Mouse (Mus musculus) kidney, embryonic 14.5 days (tissue): ENCODE results near the gene Oprm1. TPM values are rescaled to one million over a fixed set of nuclear protein-coding genes. Genes with fewer than 3 reads are reported as not detected.
A peak's percentile ranks its signal among the peaks of the same experiment; 100 is the strongest.
"Not testable (repeated sequence)": the region's sequence is repeated elsewhere in the genome, so short reads cannot be mapped to it uniquely, and the experiment has no call there.

ENCODE experiments used
- ATAC-seq: fragments of 200-750 bp; cut with Nextera tagmentation; 2 replicates; pipeline ENCODE4 v1.8.0; 2017; ENCODE audit warnings: moderate number of reproducible peaks, mild to moderate bottlenecking, moderate TSS enrichment, moderate library complexity; ENCODE audit not compliant: low FRiP score, low TSS enrichment
- H3K27ac ChIP-seq: fragments of 300-500 bp; sonication (generic); 2 replicates; pipeline ENCODE4 v1.5.1; 2014; ENCODE audit warnings: low read depth, mild to moderate bottlenecking, low read length, moderate library complexity, mixed read lengths
- H3K27me3 ChIP-seq: fragments of 300-500 bp; sonication (generic); 2 replicates; pipeline ENCODE4 v1.6.1; 2014; ENCODE audit warnings: mild to moderate bottlenecking, low read length; ENCODE audit not compliant: control insufficient read depth, insufficient read depth
- H3K36me3 ChIP-seq: fragments of 300-500 bp; sonication (generic); 2 replicates; pipeline ENCODE4 v1.6.1; 2014; ENCODE audit warnings: low read length, mixed read lengths; ENCODE audit not compliant: control insufficient read depth, insufficient read depth
- H3K4me1 ChIP-seq: fragments of 300-500 bp; sonication (generic); 2 replicates; pipeline ENCODE4 v1.6.1; 2014; ENCODE audit warnings: low read length, mixed read lengths; ENCODE audit not compliant: control insufficient read depth, insufficient read depth
- H3K4me2 ChIP-seq: fragments of 300-500 bp; sonication (generic); replicated peaks from 2 replicates; pipeline ENCODE4 v1.6.1; 2014; ENCODE audit warnings: low read depth, mild to moderate bottlenecking, low read length
- H3K4me3 ChIP-seq: fragments of 300-500 bp; sonication (generic); 2 replicates; pipeline ENCODE4 v1.5.1; 2014; ENCODE audit warnings: mild to moderate bottlenecking, low read length
- H3K9ac ChIP-seq: fragments of 300-500 bp; sonication (generic); 2 replicates; pipeline ENCODE4 v1.6.1; 2014; ENCODE audit warnings: low read depth, mild to moderate bottlenecking, low read length, moderate library complexity
- H3K9me3 ChIP-seq: fragments of 300-500 bp; sonication (generic); 2 replicates; pipeline ENCODE4 v1.6.1; 2016; ENCODE audit warnings: low read length; ENCODE audit not compliant: control insufficient read depth
- WGBS: fragments of 180-500 bp; shearing (Covaris S2); extraction: QIAGEN DNeasy Blood & Tissue Kit; methylation state at CpG from one replicate; pipeline ENCODE4 v1.1.7; 2014; 5-methylcytosine and 5-hydroxymethylcytosine counted together
- polyA plus RNA-seq: library from polyadenylated mRNA; unstranded; fragments of >200 nt; fragmentation: Nextera tagmentation; extraction: Ambion mirVana; gene quantifications from 2 replicates; pipeline ENCODE4 v1.2.1, GENCODE M21; 2014

Oprm1 gene
- polyA plus RNA-seq, 1 experiment from 2014 or later = 0.14 TPM

DNA sequence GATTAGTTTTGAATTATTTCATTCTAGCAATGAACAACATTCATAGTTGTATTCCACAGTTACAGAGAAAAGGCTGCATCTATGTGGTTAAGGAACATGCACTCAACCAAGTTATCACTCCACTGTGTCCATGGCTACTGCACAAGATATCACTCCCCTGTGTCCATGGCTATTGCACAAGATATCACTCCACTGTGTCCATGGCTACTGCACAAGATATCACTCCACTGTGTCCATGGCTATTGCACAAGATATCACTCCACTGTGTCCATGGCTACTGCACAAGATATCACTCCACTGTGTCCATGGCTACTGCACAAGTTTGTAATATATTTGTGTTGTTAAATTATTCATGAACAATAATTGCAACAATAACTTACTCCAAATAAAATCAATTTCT, 245.6 kb downstream of the Oprm1 start:
- H3K9ac ChIP-seq, H3K4me3 ChIP-seq, H3K4me1 ChIP-seq, H3K27me3 ChIP-seq, H3K27ac ChIP-seq, ATAC-seq, H3K4me2 ChIP-seq, H3K36me3 ChIP-seq, H3K9me3 ChIP-seq: not testable (repeated sequence)

DNA sequence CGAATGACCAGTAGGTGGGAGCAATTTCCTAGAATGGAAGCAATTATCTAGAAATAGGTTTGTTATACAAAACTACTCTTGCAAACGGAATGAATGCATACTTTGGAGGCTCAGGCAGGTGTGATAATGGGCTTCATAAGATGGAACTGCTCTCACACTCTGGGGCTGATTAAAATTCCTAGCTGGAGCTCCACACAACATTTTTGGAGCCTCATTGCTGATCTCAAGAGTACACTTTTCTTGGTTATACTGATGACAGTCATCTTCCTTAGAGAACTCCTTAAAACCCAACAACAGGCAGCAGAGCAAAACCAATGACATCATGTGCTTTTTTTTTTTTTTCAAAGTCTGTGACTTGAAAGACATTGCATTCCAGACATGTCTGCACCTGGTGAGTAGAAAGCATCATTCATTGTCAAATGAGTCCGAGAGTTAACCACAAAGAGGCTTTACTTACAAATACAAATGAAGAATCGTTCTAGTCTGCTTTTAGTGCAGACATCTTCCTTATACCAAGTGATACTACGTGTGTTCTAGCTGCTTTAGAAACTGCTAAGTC, 246.8 kb downstream of the Oprm1 start:
- 64% methylated on average over 5 of the region's 5 CpGs for WGBS
- no peaks in the 10 kb centered on the region for H3K9me3 ChIP-seq

DNA sequence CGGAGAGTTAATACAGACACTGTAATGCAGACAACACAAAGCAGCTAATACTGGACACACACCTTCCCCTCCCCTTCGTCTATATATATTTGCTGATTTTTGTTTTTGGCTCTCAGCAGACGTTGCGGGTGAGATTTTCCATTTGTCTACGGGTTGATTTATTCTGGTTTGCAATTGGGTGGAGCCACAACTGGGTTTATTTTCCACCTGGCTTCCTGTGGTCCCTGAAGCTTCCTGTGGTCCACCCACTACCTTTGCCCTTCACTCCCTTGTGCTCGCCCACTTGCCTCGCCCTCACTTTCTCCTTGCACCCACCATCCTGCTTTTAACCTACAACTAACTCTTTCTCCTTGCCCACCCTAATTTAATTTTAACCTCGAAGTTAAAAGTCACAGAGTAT, 252.2 kb downstream of the Oprm1 start:
- no peak for ATAC-seq

More for the DNA sequence above, 246.8 kb downstream of the Oprm1 start:
- no peak for ATAC-seq
- H3K9ac ChIP-seq = no peak overlapping the region
- no peaks in the 10 kb centered on the region for H3K4me1 ChIP-seq
- no peak overlapping the region for H3K27ac ChIP-seq
- H3K4me2 ChIP-seq = no peak overlapping the region
- H3K36me3 ChIP-seq = no peaks in the 10 kb centered on the region
- H3K27me3 ChIP-seq = no peaks in the 10 kb centered on the region
- H3K4me3 ChIP-seq = no peak overlapping the region

GRCm38 (mm10) chr10:7015199-7015598, 256.9 kb downstream of the Oprm1 start:
- no peaks in the 10 kb centered on the region for H3K36me3 ChIP-seq
- no peak overlapping the region for H3K4me2 ChIP-seq
- H3K9me3 ChIP-seq = no peaks in the 10 kb centered on the region
- no peak overlapping the region for H3K4me3 ChIP-seq
- ATAC-seq = peak; percentile 75
- H3K27me3 ChIP-seq = no peaks in the 10 kb centered on the region
- 46% methylated on average over 1 of the region's 1 CpGs for whole genome bisulfite sequencing
- 0 out of 2 replicates have a peak overlapping the region, but pooled peaks have one; percentile 42 for H3K27ac ChIP-seq
- H3K4me1 ChIP-seq = no peaks in the 10 kb centered on the region
- H3K9ac ChIP-seq = no peak overlapping the region

More for the DNA sequence above, 252.2 kb downstream of the Oprm1 start:
- H3K27ac ChIP-seq = no peak overlapping the region
- no peak overlapping the region for H3K4me2 ChIP-seq
- no peak overlapping the region for H3K4me3 ChIP-seq
- no peaks in the 10 kb centered on the region for H3K36me3 ChIP-seq
- H3K9me3 ChIP-seq = no peaks in the 10 kb centered on the region
- no peaks in the 10 kb centered on the region for H3K4me1 ChIP-seq
- 84% methylated on average over 8 of the region's 8 CpGs for WGBS
- no peak overlapping the region for H3K9ac ChIP-seq
- no peaks in the 10 kb centered on the region for H3K27me3 ChIP-seq

DNA sequence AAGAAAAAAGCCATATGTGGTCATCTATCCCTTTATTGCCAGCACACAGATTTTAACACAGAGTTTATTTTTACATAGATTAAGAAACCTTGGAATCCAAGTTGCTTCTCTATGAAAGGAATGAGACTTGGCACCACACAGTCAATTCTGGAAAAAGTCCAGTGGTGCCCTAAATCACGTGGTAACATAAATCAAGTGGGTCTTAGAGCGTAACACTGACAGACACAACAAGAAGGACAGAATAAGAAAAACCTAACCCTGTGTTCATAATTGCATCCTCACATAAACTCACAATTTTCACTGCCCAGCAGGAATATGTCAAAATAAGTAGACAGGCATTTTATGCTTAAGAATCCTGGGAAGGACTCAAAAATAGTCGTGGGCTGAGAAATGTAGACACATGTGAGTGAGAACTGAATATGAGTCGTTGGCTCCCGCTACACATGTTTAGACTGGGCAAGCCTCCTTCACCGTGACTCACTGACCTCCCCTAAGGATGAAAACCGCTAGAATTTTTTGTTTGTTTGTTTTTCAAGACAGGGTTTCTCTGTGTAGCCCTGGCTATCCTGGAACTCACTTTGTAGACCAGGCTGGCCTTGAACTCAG, 261.6 kb downstream of the Oprm1 start:
- H3K4me1 ChIP-seq = no peaks in the 10 kb centered on the region
- no peak overlapping the region for H3K4me2 ChIP-seq
- WGBS = 53% methylated on average over 7 of the region's 7 CpGs
- ATAC-seq = no peak
- H3K36me3 ChIP-seq = no peaks in the 10 kb centered on the region
- H3K27me3 ChIP-seq = no peaks in the 10 kb centered on the region
- no peak overlapping the region for H3K4me3 ChIP-seq
- no peak overlapping the region for H3K9ac ChIP-seq
- H3K9me3 ChIP-seq = no peaks in the 10 kb centered on the region
- no peak overlapping the region for H3K27ac ChIP-seq

DNA sequence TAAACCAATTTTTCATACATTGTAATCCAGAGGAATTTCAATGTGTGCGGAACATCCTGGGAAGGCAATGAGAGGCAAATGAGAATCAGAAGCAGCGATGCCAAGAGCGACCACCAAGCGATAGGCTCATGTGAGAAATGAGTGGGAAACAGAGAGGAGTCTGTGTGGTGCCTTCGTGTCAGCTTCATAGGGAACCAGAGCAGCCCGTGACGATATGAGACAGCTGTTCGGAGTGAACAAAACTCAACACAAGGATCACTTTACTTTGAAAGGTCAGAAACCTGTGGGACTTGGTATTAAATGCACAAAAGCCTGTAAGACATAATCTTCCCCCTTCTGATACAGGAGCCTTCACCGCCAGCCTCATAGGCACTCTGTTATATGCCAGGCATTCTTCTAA, 262.2 kb downstream of the Oprm1 start:
- no peaks in the 10 kb centered on the region for H3K4me1 ChIP-seq
- no peak overlapping the region for H3K27ac ChIP-seq
- no peak overlapping the region for H3K9ac ChIP-seq
- no peak overlapping the region for H3K4me2 ChIP-seq
- no peaks in the 10 kb centered on the region for H3K27me3 ChIP-seq
- no peak overlapping the region for H3K4me3 ChIP-seq
- no peaks in the 10 kb centered on the region for H3K36me3 ChIP-seq
- no peaks in the 10 kb centered on the region for H3K9me3 ChIP-seq
- WGBS = 70% methylated on average over 9 of the region's 9 CpGs
- ATAC-seq = no peak

DNA sequence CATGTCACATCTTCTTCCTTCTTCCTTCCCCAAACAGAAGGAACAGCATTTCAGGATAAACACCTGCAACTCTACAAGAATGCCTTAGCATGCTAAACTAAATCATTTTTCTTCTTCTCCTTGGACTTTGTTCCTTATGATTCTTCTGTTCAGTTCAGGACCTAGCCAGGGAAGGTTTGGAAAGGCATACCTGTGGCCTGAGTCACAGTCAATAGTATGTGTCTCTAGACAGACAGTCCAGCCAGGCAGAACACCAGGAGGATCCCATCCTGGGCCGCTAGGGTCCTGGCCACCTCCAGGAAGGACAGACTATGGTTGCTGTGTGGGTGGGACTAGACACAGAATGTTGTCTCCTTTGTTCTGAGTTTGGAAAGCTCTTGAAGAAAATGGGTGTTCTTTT, 266.7 kb downstream of the Oprm1 start:
- WGBS = 73% methylated on average over 1 of the region's 1 CpGs
- Histone ChIP-seq H3K4me2 (no peak overlapping the region), H3K9me3 (no peaks in the 10 kb centered on the region), H3K27ac (no peak overlapping the region), H3K36me3 (no peaks in the 10 kb centered on the region), H3K4me1 (no peaks in the 10 kb centered on the region), H3K27me3 (no peaks in the 10 kb centered on the region), H3K4me3 (no peak overlapping the region), H3K9ac (no peak overlapping the region)
- no peak for ATAC-seq

GRCm38 (mm10) chr10:7033459-7033858, 275.2 kb downstream of the Oprm1 start:
- Histone ChIP-seq H3K27me3 (no peaks in the 10 kb centered on the region), H3K9ac (no peak overlapping the region)
- 92% methylated on average over 2 of the region's 2 CpGs for WGBS

GRCm38 (mm10) chr10:7035547-7035946, 277.2 kb downstream of the Oprm1 start:
- Histone ChIP-seq H3K9me3 (no peaks in the 10 kb centered on the region), H3K27me3 (no peaks in the 10 kb centered on the region), H3K27ac (no peak overlapping the region), H3K4me3 (no peak overlapping the region), H3K4me2 (no peak overlapping the region), H3K36me3 (no peaks in the 10 kb centered on the region), H3K4me1 (no peaks in the 10 kb centered on the region), H3K9ac (no peak overlapping the region)
- no peak for ATAC-seq
- WGBS = 75% methylated on average over 12 of the region's 12 CpGs

More at GRCm38 (mm10) chr10:7033459-7033858, 275.2 kb downstream of the Oprm1 start:
- H3K27ac ChIP-seq = no peak overlapping the region
- no peak for ATAC-seq
- no peaks in the 10 kb centered on the region for H3K4me1 ChIP-seq
- no peak overlapping the region for H3K4me2 ChIP-seq
- H3K4me3 ChIP-seq = no peak overlapping the region
- no peaks in the 10 kb centered on the region for H3K36me3 ChIP-seq
- H3K9me3 ChIP-seq = no peaks in the 10 kb centered on the region
